ENCODE assay signal across 17 mouse cellular contexts in the genomic region with DNA sequence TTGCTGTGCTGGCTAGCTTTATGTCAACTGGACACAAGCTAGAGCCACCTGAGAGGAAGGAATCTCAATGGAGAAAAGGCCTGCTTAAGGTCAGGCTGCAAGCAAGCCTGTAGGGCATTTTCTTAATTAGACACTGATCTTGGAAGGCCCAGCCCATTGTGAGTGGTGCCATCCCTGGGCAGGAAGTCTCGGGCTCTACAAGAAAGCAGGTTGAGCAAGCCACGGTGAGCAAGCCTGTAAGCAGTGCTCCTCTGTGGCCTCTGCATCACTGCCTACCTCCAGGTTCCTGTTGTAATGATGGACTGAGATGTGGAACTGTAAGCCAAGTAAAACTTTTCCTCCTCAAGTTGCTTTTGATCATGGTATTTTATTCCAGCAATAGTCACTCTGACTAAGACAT.
A peak's percentile ranks its signal among the peaks of the same experiment; 100 is the strongest.
DNase-seq lines count a peak whose midpoint lies in the region; ATAC-seq and TF ChIP-seq lines count a peak whose summit lies in the region.
"Had no signal": no experiment of that assay in that cellular context is flagged by ENCODE, and none has a peak within 500 bp of the region (broad histone marks: within the 10 kb centered on the region; RNA-seq: fewer than 3 reads in every experiment).

No protein-coding gene starts in this region.

- peaks cover 17% of the 10 kb centered on the region for H3K4me1 ChIP-seq in hindbrain, embryonic 15.5 days (replicated peaks)
- peaks cover 16% of the 10 kb centered on the region; the same call in 1 of the 2 replicates for H3K4me1 ChIP-seq in hindbrain, embryonic 10.5 days (replicated peaks)
- H3K4me1 ChIP-seq in cortical plate, adult 2 months (ENCODE audit: control insufficient read depth, insufficient read depth, low read length) = no peaks in the 10 kb centered on the region; the same call in 1 of the 2 replicates
- peaks cover 30% of the 10 kb centered on the region for H3K4me1 ChIP-seq in forebrain, embryonic 13.5 days
- H3K4me1 ChIP-seq in midbrain, embryonic 16.5 days (ENCODE audit: control insufficient read depth, insufficient read depth, low read length) = peaks cover 10% of the 10 kb centered on the region; the same call in 1 of the 2 replicates

- H3K4me2 ChIP-seq in hindbrain, embryonic 15.5 days = no peak overlapping the region
- peak overlapping the region; percentile 20; the same call in 1 of the 2 replicates for H3K4me2 ChIP-seq in forebrain, embryonic 13.5 days
- no peak overlapping the region for H3K4me2 ChIP-seq in midbrain, embryonic 16.5 days (ENCODE audit: low read length)
- H3K4me2 ChIP-seq: liver, embryonic 11.5 days had no signal

- no peaks in the 10 kb centered on the region for H3K9me3 ChIP-seq in hindbrain, embryonic 15.5 days
- H3K9me3 ChIP-seq in hindbrain, embryonic 10.5 days = no peaks in the 10 kb centered on the region
- H3K9me3 ChIP-seq in forebrain, embryonic 13.5 days (replicated peaks) = no peaks in the 10 kb centered on the region
- no peaks in the 10 kb centered on the region for H3K9me3 ChIP-seq in midbrain, embryonic 16.5 days (replicated peaks; ENCODE audit: control insufficient read depth, low read length, poor library complexity, severe bottlenecking)
- H3K9me3 ChIP-seq: embryonic facial prominence, embryonic 13.5 days; limb, embryonic 10.5 days had no signal

- WGBS in hindbrain, embryonic 15.5 days = 68% methylated on average over 2 of the region's 2 CpGs
- WGBS in hindbrain, embryonic 10.5 days = 84% methylated on average over 2 of the region's 2 CpGs
- 33% methylated on average over 2 of the region's 2 CpGs for WGBS in forebrain, embryonic 13.5 days
- 71% methylated on average over 2 of the region's 2 CpGs for WGBS in midbrain, embryonic 16.5 days

- H3K4me3 ChIP-seq in hindbrain, embryonic 15.5 days = no peak overlapping the region
- H3K4me3 ChIP-seq in hindbrain, embryonic 10.5 days = no peak overlapping the region
- H3K4me3 ChIP-seq in cortical plate, adult 2 months (ENCODE audit: insufficient read depth, low read length) = no peak overlapping the region
- no peak overlapping the region for H3K4me3 ChIP-seq in forebrain, embryonic 13.5 days
- H3K4me3 ChIP-seq in midbrain, embryonic 16.5 days (ENCODE audit: low read depth, low read length) = no peak overlapping the region
- H3K4me3 ChIP-seq: embryonic facial prominence, embryonic 13.5 days; limb, embryonic 10.5 days had no signal

- no peak overlapping the region for H3K9ac ChIP-seq in hindbrain, embryonic 15.5 days
- H3K9ac ChIP-seq in forebrain, embryonic 13.5 days = no peak overlapping the region
- no peak overlapping the region for H3K9ac ChIP-seq in midbrain, embryonic 16.5 days (ENCODE audit: low read depth, low read length)
- H3K9ac ChIP-seq: embryonic facial prominence, embryonic 13.5 days had no signal

- H3K36me3 ChIP-seq in hindbrain, embryonic 15.5 days = no peaks in the 10 kb centered on the region
- H3K36me3 ChIP-seq in hindbrain, embryonic 10.5 days = no peaks in the 10 kb centered on the region
- no peaks in the 10 kb centered on the region for H3K36me3 ChIP-seq in forebrain, embryonic 13.5 days (ENCODE audit: poor library complexity, severe bottlenecking)
- no peaks in the 10 kb centered on the region for H3K36me3 ChIP-seq in midbrain, embryonic 16.5 days (ENCODE audit: control insufficient read depth, insufficient read depth, low read length)
- H3K36me3 ChIP-seq: embryonic facial prominence, embryonic 13.5 days; limb, embryonic 10.5 days had no signal

- ATAC-seq in hindbrain, embryonic 15.5 days (ENCODE audit: low FRiP score, low read depth) = no peak
- peak; percentile 22 for ATAC-seq in forebrain, embryonic 13.5 days
- ATAC-seq in midbrain, embryonic 16.5 days = no peak

- no peak for DNase-seq in hindbrain, embryonic 10.5 days (ENCODE audit: low spot score)
- no peak for DNase-seq in thymus, postnatal 36 days
- no peak for DNase-seq in right cerebral cortex, postnatal 14 days
- DNase-seq: adrenal gland, adult 8-10 months; gastrocnemius, postnatal 36 days; kidney, adult 18-20 months; kidney, postnatal 10 days; lung, adult 2 months; lung, postnatal 36 days; thymus, postnatal 14 days had no signal

- TF ChIP-seq CTCF in cortical plate, adult 2 months (IDR thresholded peaks at IDR 0.05; ENCODE audit: extremely low read depth, insufficient read depth, low read length) = no peak

- TF ChIP-seq POLR2A in cortical plate, adult 2 months (IDR thresholded peaks at IDR 0.05; ENCODE audit: extremely low read depth, insufficient read depth, low read length) = no peak

- peak overlapping the region; percentile 76 for H3K27ac ChIP-seq in hindbrain, embryonic 15.5 days (replicated peaks)
- no peak overlapping the region for H3K27ac ChIP-seq in hindbrain, embryonic 10.5 days
- peak overlapping the region; percentile 89 for H3K27ac ChIP-seq in cortical plate, adult 2 months (ENCODE audit: insufficient read depth, low read length)
- peak overlapping the region; percentile 36; the same call in 1 of the 2 replicates for H3K27ac ChIP-seq in forebrain, embryonic 13.5 days
- 0 out of 2 replicates have a peak overlapping the region, but pooled peaks have one; percentile 12 for H3K27ac ChIP-seq in midbrain, embryonic 16.5 days (ENCODE audit: low read length)
- H3K27ac ChIP-seq: embryonic facial prominence, embryonic 13.5 days; limb, embryonic 10.5 days had no signal

- H3K27me3 ChIP-seq in hindbrain, embryonic 15.5 days = no peaks in the 10 kb centered on the region
- no peaks in the 10 kb centered on the region for H3K27me3 ChIP-seq in hindbrain, embryonic 10.5 days (ENCODE audit: insufficient read depth, poor library complexity, severe bottlenecking)
- H3K27me3 ChIP-seq in forebrain, embryonic 13.5 days = no peaks in the 10 kb centered on the region
- H3K27me3 ChIP-seq in midbrain, embryonic 16.5 days (ENCODE audit: control insufficient read depth, insufficient read depth, low read depth, low read length) = no peaks in the 10 kb centered on the region
- H3K27me3 ChIP-seq: embryonic facial prominence, embryonic 13.5 days had no signal
